Mouse (Mus musculus) erythroblast, embryonic 14.5 days (primary cell): ENCODE results near the gene Sorcs2.

ENCODE experiments used
- GATA1 ChIP-seq: IDR thresholded peaks from 2 replicates; pipeline ENCODE4 v1.6.1; 2012; ENCODE audit warnings: low read length, inconsistent platforms, mixed read lengths
- TAL1 ChIP-seq: IDR thresholded peaks from 3 replicates; pipeline ENCODE4 v1.6.1; 2012; ENCODE audit warnings: low read length, inconsistent platforms, mixed read lengths

DNA sequence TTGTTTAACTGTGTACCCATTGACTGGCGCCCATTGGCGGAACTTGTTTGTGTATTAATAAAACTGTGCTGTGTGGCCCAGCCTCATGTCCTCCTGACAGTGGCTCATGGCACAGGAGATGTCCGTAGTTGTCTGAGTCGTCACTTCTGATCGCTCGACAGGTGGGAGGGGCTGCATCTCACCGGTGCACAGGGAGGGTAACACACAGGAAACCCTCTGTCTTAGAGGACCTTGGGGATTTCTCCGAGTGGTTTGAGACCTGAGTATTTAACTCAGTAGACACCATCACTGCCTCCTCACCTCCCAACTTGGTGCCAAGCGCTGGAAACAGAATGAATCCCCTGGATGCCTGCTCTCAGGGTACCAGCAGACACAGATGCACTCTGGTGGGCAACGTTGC is 394.1 kb downstream of the Sorcs2 start:
- TF ChIP-seq GATA1 (no peak), TAL1 (no peak)
